Mouse (Mus musculus): ENCODE data around the gene Pgrmc1.
"Not testable (repeated sequence)": the region's sequence is repeated elsewhere in the genome, so short reads cannot be mapped to it uniquely, and the experiment has no call there.

The Pgrmc1 gene

GRCm38 (mm10) chrX:36597707-36598389 lies at the start of gene Pgrmc1:
Gene Pgrmc1, plus strand, starts transcription at chrX:36598206.
- DNase-seq: peak; percentile 86

GRCm38 (mm10) chrX:36548798-36549197 lies 49.2 kb upstream of the Pgrmc1 start:
- DNase-seq: no peak

- no peak for DNase-seq
Observed at GRCm38 (mm10) chrX:36550906-36551305, 47.1 kb upstream of the Pgrmc1 start.

GRCm38 (mm10) chrX:36551351-36551750 lies 46.7 kb upstream of the Pgrmc1 start:
- no peak for DNase-seq

GRCm38 (mm10) chrX:36552055-36552587 lies 45.9 kb upstream of the Pgrmc1 start:
- peak; percentile 4 for DNase-seq

- DNase-seq: no peak
Observed at GRCm38 (mm10) chrX:36552715-36553114, 45.3 kb upstream of the Pgrmc1 start.

GRCm38 (mm10) chrX:36555196-36555595 lies 42.8 kb upstream of the Pgrmc1 start:
- DNase-seq: not testable (repeated sequence)

GRCm38 (mm10) chrX:36560170-36560569 lies 37.8 kb upstream of the Pgrmc1 start:
- no peak for DNase-seq

- peak; percentile 31 for DNase-seq
Observed at GRCm38 (mm10) chrX:36561650-36562049, 36.4 kb upstream of the Pgrmc1 start.

- DNase-seq: no peak
Observed at GRCm38 (mm10) chrX:36562079-36562478, 35.9 kb upstream of the Pgrmc1 start.

- no peak for DNase-seq
Observed at GRCm38 (mm10) chrX:36586629-36587303, 11.2 kb upstream of the Pgrmc1 start.

- no peak for DNase-seq
Observed at GRCm38 (mm10) chrX:36587304-36588209, 10.4 kb upstream of the Pgrmc1 start.

GRCm38 (mm10) chrX:36590266-36590665 lies 7.7 kb upstream of the Pgrmc1 start:
- no peak for DNase-seq

GRCm38 (mm10) chrX:36591120-36591519 lies 6.9 kb upstream of the Pgrmc1 start:
- no peak for DNase-seq

- DNase-seq: no peak
Observed at GRCm38 (mm10) chrX:36591539-36591938, 6.5 kb upstream of the Pgrmc1 start.

GRCm38 (mm10) chrX:36595247-36595646 lies 2.8 kb upstream of the Pgrmc1 start:
- DNase-seq: no peak

GRCm38 (mm10) chrX:36596483-36597120 lies 1.4 kb upstream of the Pgrmc1 start:
- not testable (repeated sequence) for DNase-seq

GRCm38 (mm10) chrX:36598390-36598810 lies 394 bp downstream of the Pgrmc1 start:
- DNase-seq: no peak

GRCm38 (mm10) chrX:36598861-36599344 lies 897 bp downstream of the Pgrmc1 start:
- DNase-seq: peak; percentile 39

GRCm38 (mm10) chrX:36599656-36600055 lies 1.6 kb downstream of the Pgrmc1 start:
- no peak for DNase-seq

- no peak for DNase-seq
Observed at GRCm38 (mm10) chrX:36600066-36600465, 2.1 kb downstream of the Pgrmc1 start.

- DNase-seq: no peak
Observed at GRCm38 (mm10) chrX:36602926-36603325, 4.9 kb downstream of the Pgrmc1 start.
